Mouse (Mus musculus) heart, adult 2 months (tissue): ENCODE data around the gene Spock1.

Source experiments
- CTCF ChIP-seq: fragments of 200-600 bp; IDR thresholded peaks from 2 replicates; pipeline ENCODE4 v1.8.1; 2022; ENCODE audit warnings: antibody characterized with exemption, mild to moderate bottlenecking, moderate library complexity
- POLR2A ChIP-seq: fragments of 200-500 bp; IDR thresholded peaks from 2 replicates; pipeline ENCODE4 v1.6.1; 2011; ENCODE audit warnings: mild to moderate bottlenecking, low read depth, low read length, control low read depth; ENCODE audit not compliant: insufficient read depth

DNA sequence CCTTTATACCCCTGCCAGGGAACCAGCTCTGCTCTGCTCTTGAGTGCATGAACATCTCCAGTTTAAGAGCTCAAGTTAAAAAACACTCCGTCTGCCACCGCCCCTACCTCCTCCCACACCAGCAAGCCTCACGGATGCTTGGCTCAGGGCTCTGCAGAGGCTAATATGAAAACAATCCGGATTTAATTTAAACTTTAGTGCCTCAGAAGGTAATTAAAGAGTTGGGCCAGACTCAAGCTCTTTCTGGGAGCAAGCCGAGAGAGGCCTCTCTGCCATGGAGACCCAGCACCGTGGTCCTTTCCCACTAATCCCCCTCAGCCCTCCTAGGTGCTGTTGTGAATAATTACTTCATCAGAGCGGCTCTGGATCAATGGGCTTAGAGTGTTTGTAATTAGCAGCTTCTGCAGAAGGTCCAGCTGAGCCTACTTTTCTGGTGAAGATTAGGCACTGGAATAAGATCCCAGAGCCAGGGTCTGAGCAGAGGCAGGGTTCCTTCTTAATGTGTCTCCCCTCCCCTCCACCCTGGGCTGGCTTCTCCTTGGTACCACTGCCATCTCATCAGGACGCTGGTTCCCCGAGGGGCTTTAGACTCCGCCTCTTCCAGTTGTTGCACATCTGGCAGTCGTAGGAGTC is 457.8 kb downstream of the Spock1 start:
- TF ChIP-seq CTCF (no peak), POLR2A (no peak)
